Mouse (Mus musculus): ENCODE data around the gene Nbea.

DNA sequence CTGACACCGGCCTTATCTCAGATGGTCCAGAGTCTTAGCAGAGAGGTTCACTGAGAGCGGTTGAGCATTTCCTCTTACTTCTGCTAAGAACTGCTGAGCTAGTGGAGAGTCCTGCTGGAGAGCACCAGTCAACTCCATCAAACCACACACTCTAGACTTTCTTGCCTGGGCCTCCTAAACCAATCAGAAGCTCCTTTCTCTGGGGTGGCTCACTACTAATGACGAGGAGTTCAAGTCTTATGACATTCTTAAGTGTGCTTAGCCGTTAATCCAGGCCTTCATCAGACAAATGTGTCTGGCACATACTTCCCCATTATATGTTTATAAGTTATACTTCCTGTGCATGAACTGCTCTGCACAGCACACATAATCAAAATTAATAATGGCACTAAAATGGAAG lies 556.4 kb downstream of the Nbea start:
- TF ChIP-seq POLR2A (IDR thresholded peaks at IDR 0.05; ENCODE audit: insufficient read length, low read depth) (no peak), TCF12 (IDR thresholded peaks at IDR 0.05; ENCODE audit: insufficient read depth, poor library complexity, severe bottlenecking) (no peak), CEBPB (IDR thresholded peaks at IDR 0.05; ENCODE audit: insufficient read depth, poor library complexity, severe bottlenecking) (no peak), POLR2AphosphoS2 (IDR thresholded peaks at IDR 0.05; ENCODE audit: insufficient read length, low read depth) (no peak), USF1 (IDR thresholded peaks at IDR 0.05; ENCODE audit: low read depth) (no peak), E2F4 (IDR thresholded peaks at IDR 0.05; ENCODE audit: insufficient read depth) (no peak), MAX (IDR thresholded peaks at IDR 0.05; ENCODE audit: low read depth) (no peak), SRF (IDR thresholded peaks at IDR 0.05; ENCODE audit: control insufficient read depth, insufficient read length, low read depth) (no peak), TCF3 (IDR thresholded peaks at IDR 0.05; ENCODE audit: insufficient read length, low read depth) (no peak), MYOD1 (IDR thresholded peaks at IDR 0.05; ENCODE audit: control insufficient read depth in 1 of 3, insufficient read length in 2 of 3, low read depth in 2 of 3) (no peak), REST (IDR thresholded peaks at IDR 0.05; ENCODE audit: insufficient read depth, insufficient read length) (no peak), MYOG (IDR thresholded peaks at IDR 0.05; ENCODE audit: control insufficient read depth in 1 of 3, insufficient read depth in 1 of 3, insufficient read length in 2 of 3, low read depth in 2 of 3) (no peak)

Data from myocyte (in vitro differentiated cells).